Comparison of ENCODE assay signal across 10 mouse cellular contexts in genomic region chr3:51247704-51248103, GRCm38 (mm10). TPM values are rescaled to one million over a fixed set of nuclear protein-coding genes. Genes with fewer than 3 reads are reported as not detected.
DNase-seq lines count a peak whose midpoint lies in the region; ATAC-seq and TF ChIP-seq lines count a peak whose summit lies in the region.
"Had no signal": no experiment of that assay in that cellular context is flagged by ENCODE, and none has a peak within 500 bp of the region (broad histone marks: within the 10 kb centered on the region; RNA-seq: fewer than 3 reads in every experiment).

No protein-coding gene starts in this region.

- peak; percentile 53 for DNase-seq in gastrocnemius, postnatal 25 days
- no peak for DNase-seq in gastrocnemius, postnatal 36 days
- no peak for DNase-seq in neural tube, embryonic 10.5 days (ENCODE audit: extremely low spot score, low spot score)
- peak; percentile 90 for DNase-seq in lung, embryonic 14.5 days
- DNase-seq: cerebellum, adult 11 months had no signal

- H3K27ac ChIP-seq in neural tube, embryonic 13.5 days (replicated peaks): no peak overlapping the region
- peak overlapping the region; percentile 52; the same call in 1 of the 2 replicates for H3K27ac ChIP-seq in lung, embryonic 14.5 days (ENCODE audit: low read depth)
- no peak overlapping the region for H3K27ac ChIP-seq in hindbrain, embryonic 13.5 days
- H3K27ac ChIP-seq: midbrain, embryonic 13.5 days had no signal

- no peak overlapping the region for H3K9ac ChIP-seq in neural tube, embryonic 13.5 days
- H3K9ac ChIP-seq in lung, embryonic 14.5 days: no peak overlapping the region
- H3K9ac ChIP-seq in hindbrain, embryonic 13.5 days: no peak overlapping the region
- H3K9ac ChIP-seq: midbrain, embryonic 13.5 days had no signal

- H3K4me1 ChIP-seq in neural tube, embryonic 13.5 days (replicated peaks): no peaks in the 10 kb centered on the region
- no peaks in the 10 kb centered on the region for H3K4me1 ChIP-seq in lung, embryonic 14.5 days (ENCODE audit: insufficient read depth)
- H3K4me1 ChIP-seq in hindbrain, embryonic 13.5 days (replicated peaks): no peaks in the 10 kb centered on the region
- H3K4me1 ChIP-seq: midbrain, embryonic 13.5 days had no signal

- TF ChIP-seq CTCF in lung, embryonic 14.5 days (IDR thresholded peaks at IDR 0.05; ENCODE audit: low read depth): no peak

- H3K4me3 ChIP-seq in neural tube, embryonic 13.5 days: no peak overlapping the region
- no peak overlapping the region for H3K4me3 ChIP-seq in lung, embryonic 14.5 days (ENCODE audit: low read depth, low read length)
- H3K4me3 ChIP-seq in hindbrain, embryonic 13.5 days: no peak overlapping the region
- H3K4me3 ChIP-seq: midbrain, embryonic 13.5 days had no signal

- peaks cover 45% of the 10 kb centered on the region for H3K36me3 ChIP-seq in neural tube, embryonic 13.5 days
- peaks cover 29% of the 10 kb centered on the region for H3K36me3 ChIP-seq in lung, embryonic 14.5 days (ENCODE audit: insufficient read depth)
- H3K36me3 ChIP-seq in hindbrain, embryonic 13.5 days: peaks cover 50% of the 10 kb centered on the region

- ATAC-seq in neural tube, embryonic 13.5 days (ENCODE audit: low read depth): 0 out of 2 replicates have a peak, but pooled peaks have one; percentile 23
- peak; percentile 94 for ATAC-seq in lung, embryonic 14.5 days (ENCODE audit: insufficient read depth)
- ATAC-seq in megakaryocyte, adult 5-6 weeks (ENCODE audit: poor library complexity, severe bottlenecking): no peak
- no peak for ATAC-seq in monocyte, adult 5-6 weeks (replicated peaks; ENCODE audit: insufficient number of reproducible peaks, low FRiP score, low TSS enrichment, poor library complexity, severe bottlenecking)
- no peak for ATAC-seq in hindbrain, embryonic 13.5 days (ENCODE audit: low FRiP score)
- ATAC-seq: midbrain, embryonic 13.5 days had no signal

- H3K27me3 ChIP-seq in neural tube, embryonic 13.5 days: no peaks in the 10 kb centered on the region
- H3K27me3 ChIP-seq in lung, embryonic 14.5 days (ENCODE audit: insufficient read depth, low read length): no peaks in the 10 kb centered on the region
- no peaks in the 10 kb centered on the region for H3K27me3 ChIP-seq in hindbrain, embryonic 13.5 days
- H3K27me3 ChIP-seq: midbrain, embryonic 13.5 days had no signal

- no peak overlapping the region for H3K4me2 ChIP-seq in neural tube, embryonic 13.5 days
- H3K4me2 ChIP-seq in lung, embryonic 14.5 days: no peak overlapping the region
- no peak overlapping the region for H3K4me2 ChIP-seq in hindbrain, embryonic 13.5 days
- H3K4me2 ChIP-seq: midbrain, embryonic 13.5 days had no signal

- intact Hi-C loops in gastrocnemius, postnatal 36 days (cut with DNase I): no loop called here

- 75% methylated on average over 16 of the region's 16 CpGs for WGBS in neural tube, embryonic 13.5 days
- 45% methylated on average over 16 of the region's 16 CpGs for WGBS in lung, embryonic 14.5 days
- WGBS in hindbrain, embryonic 13.5 days: 80% methylated on average over 16 of the region's 16 CpGs

- no peaks in the 10 kb centered on the region for H3K9me3 ChIP-seq in neural tube, embryonic 13.5 days
- H3K9me3 ChIP-seq in lung, embryonic 14.5 days (ENCODE audit: low read depth, low read length): no peaks in the 10 kb centered on the region
- H3K9me3 ChIP-seq in hindbrain, embryonic 13.5 days: no peaks in the 10 kb centered on the region
- H3K9me3 ChIP-seq: midbrain, embryonic 13.5 days had no signal

RNA-seq across cellular contexts. Expression of gene Noct, which starts 23.5 kb away (rescaled TPM):
- total RNA-seq in gastrocnemius, postnatal 25 days (2021): 10 to 100 TPM; 23.0 to 29.3 TPM
- total RNA-seq in gastrocnemius, postnatal 36 days (2021): 10 to 100 TPM; 24.1 to 37.6 TPM
- 21.5 and 22.8 TPM in 2 replicates for polyA plus RNA-seq in neural tube, embryonic 13.5 days (2015; fragmentation: Nextera tagmentation; extraction: Ambion mirVana)
- polyA plus RNA-seq in lung, embryonic 14.5 days (2014; fragmentation: Nextera tagmentation; extraction: Ambion mirVana): 7.6 and 8.9 TPM in 2 replicates
- total RNA-seq in megakaryocyte, adult 5-6 weeks (2015): 12.1 and 13.2 TPM in 2 replicates
- total RNA-seq in megakaryocyte, adult 5-6 weeks (2017): 4.4 and 7.6 TPM in 2 replicates
- 13.9 to 18.6 TPM (median 17.2 TPM) in 3 replicates for total RNA-seq in monocyte, adult 5-6 weeks (2017)
- polyA plus RNA-seq in hindbrain, embryonic 13.5 days (2015; fragmentation: Nextera tagmentation; extraction: Ambion mirVana): 21.5 and 22.0 TPM in 2 replicates

Comparison
In these comparisons a context has a peak if more than half of its experiments do, and no peak if none do; other contexts are left out.
1. DNase-seq: peak in gastrocnemius, postnatal 25 days (single experiment) and lung, embryonic 14.5 days (single experiment); none in gastrocnemius, postnatal 36 days (0 of 2) and neural tube, embryonic 10.5 days (single experiment).
2. ATAC-seq: peak in neural tube, embryonic 13.5 days (single experiment) and lung, embryonic 14.5 days (single experiment); none in megakaryocyte, adult 5-6 weeks (single experiment), monocyte, adult 5-6 weeks (single experiment) and hindbrain, embryonic 13.5 days (single experiment).